ENCODE assay signal across 8 mouse cellular contexts in genomic region chr2:155613326-155613755, GRCm38 (mm10). TPM values are rescaled to one million over a fixed set of nuclear protein-coding genes. Genes with fewer than 3 reads are reported as not detected.
DNase-seq lines count a peak whose midpoint lies in the region; ATAC-seq and TF ChIP-seq lines count a peak whose summit lies in the region.

No protein-coding gene starts in this region.

- TF ChIP-seq CTCF in cortical plate, adult 2 months (IDR thresholded peaks at IDR 0.05; ENCODE audit: extremely low read depth, insufficient read depth, low read length): no peak

- no peaks in the 10 kb centered on the region for H3K9me3 ChIP-seq in heart, embryonic 11.5 days (replicated peaks; ENCODE audit: control insufficient read depth, low read length)
- H3K9me3 ChIP-seq in kidney, embryonic 15.5 days (replicated peaks): no peaks in the 10 kb centered on the region

- peak; percentile 92 for ATAC-seq in heart, embryonic 11.5 days (replicated peaks; ENCODE audit: insufficient number of reproducible peaks, low FRiP score, low TSS enrichment)
- peak; percentile 98 for ATAC-seq in kidney, embryonic 15.5 days (replicated peaks; ENCODE audit: low FRiP score)

- 4% methylated on average over 20 of the region's 20 CpGs for WGBS in heart, embryonic 11.5 days (ENCODE audit: insufficient replicate concordance)
- 6% methylated on average over 20 of the region's 20 CpGs for WGBS in kidney, embryonic 15.5 days

- H3K9ac ChIP-seq in heart, embryonic 11.5 days (ENCODE audit: low read depth, low read length): peak overlapping the region; percentile 72
- no peak overlapping the region for H3K9ac ChIP-seq in kidney, embryonic 15.5 days

- H3K4me2 ChIP-seq in heart, embryonic 11.5 days: peak overlapping the region; percentile 86
- H3K4me2 ChIP-seq in kidney, embryonic 15.5 days: peak overlapping the region; percentile 59

- H3K27me3 ChIP-seq in heart, embryonic 11.5 days (ENCODE audit: control insufficient read depth, insufficient read depth, low read length): no peaks in the 10 kb centered on the region
- H3K27me3 ChIP-seq in kidney, embryonic 15.5 days: 0 out of 2 replicates have a peak, but pooled peaks cover 6% of the 10 kb centered on the region

- H3K36me3 ChIP-seq in heart, embryonic 11.5 days (ENCODE audit: control insufficient read depth, insufficient read depth, low read length): no peaks in the 10 kb centered on the region
- no peaks in the 10 kb centered on the region for H3K36me3 ChIP-seq in kidney, embryonic 15.5 days

- peak; percentile 75 to 79 for DNase-seq in B cell, adult 2 months
- DNase-seq in ZHBTc4 (ENCODE audit: low read depth, low spot score): peak; percentile 93
- peak; percentile 76 for DNase-seq in lung, postnatal 25 days (ENCODE audit: low spot score)
- DNase-seq in retina, postnatal 1 day: peak; percentile 80
- DNase-seq in layer of hippocampus, adult 9-10 months (ENCODE audit: low spot score): no peak

- peak overlapping the region; percentile 41 for H3K4me3 ChIP-seq in cortical plate, adult 2 months (ENCODE audit: insufficient read depth, low read length)
- H3K4me3 ChIP-seq in heart, embryonic 11.5 days (ENCODE audit: low read depth, low read length): peak overlapping the region; percentile 49
- H3K4me3 ChIP-seq in kidney, embryonic 15.5 days (replicated peaks): peak overlapping the region; percentile 36

- peak; percentile 77; the same call in 1 of the 2 replicates for TF ChIP-seq POLR2A in cortical plate, adult 2 months (IDR thresholded peaks at IDR 0.05; ENCODE audit: extremely low read depth, insufficient read depth, low read length)

- H3K27ac ChIP-seq in cortical plate, adult 2 months (ENCODE audit: insufficient read depth, low read length): no peak overlapping the region
- peak overlapping the region; percentile 74 for H3K27ac ChIP-seq in heart, embryonic 11.5 days (ENCODE audit: low read depth, low read length)
- no peak overlapping the region for H3K27ac ChIP-seq in kidney, embryonic 15.5 days

- H3K4me1 ChIP-seq in cortical plate, adult 2 months (ENCODE audit: control insufficient read depth, insufficient read depth, low read length): no peaks in the 10 kb centered on the region
- H3K4me1 ChIP-seq in heart, embryonic 11.5 days (ENCODE audit: control insufficient read depth, insufficient read depth, low read length): peaks cover 23% of the 10 kb centered on the region
- H3K4me1 ChIP-seq in kidney, embryonic 15.5 days: peaks cover 9% of the 10 kb centered on the region

RNA-seq across cellular contexts. Expression of gene Myh7b, which starts 2.3 kb away (rescaled TPM):
- 10.5 and 13.8 TPM in 2 replicates for polyA plus RNA-seq in cortical plate, adult 2 months (2012; rRNA removed)
- 13.0 and 13.6 TPM in 2 replicates for polyA plus RNA-seq in heart, embryonic 11.5 days (2014; fragmentation: Nextera tagmentation; extraction: Ambion mirVana)
- 0.93 and 1.7 TPM in 2 replicates for polyA plus RNA-seq in kidney, embryonic 15.5 days (2015; fragmentation: Nextera tagmentation; extraction: Ambion mirVana)

RNA-seq across cellular contexts. Expression of gene Gss, which starts 20.7 kb away (rescaled TPM):
- 17.2 and 18.4 TPM in 2 replicates for polyA plus RNA-seq in cortical plate, adult 2 months (2012; rRNA removed)
- polyA plus RNA-seq in heart, embryonic 11.5 days (2014; fragmentation: Nextera tagmentation; extraction: Ambion mirVana): 21.4 and 23.6 TPM in 2 replicates
- 40.1 and 45.0 TPM in 2 replicates for polyA plus RNA-seq in kidney, embryonic 15.5 days (2015; fragmentation: Nextera tagmentation; extraction: Ambion mirVana)
